Mouse (Mus musculus) kidney, adult 2 months (tissue): ENCODE measurements around the gene Tspan18. TPM values are rescaled to one million over a fixed set of nuclear protein-coding genes. Genes with fewer than 3 reads are reported as not detected.

Experiments used
- DNase-seq: peaks from one replicate; pipeline ENCODE4 v3.0.0; 2021
- H3K27ac ChIP-seq: fragments of 200-500 bp; 2 replicates; pipeline ENCODE4 v1.5.1; 2012; ENCODE audit warnings: low read depth, low read length, control low read depth, inconsistent platforms; ENCODE audit not compliant: insufficient read depth
- H3K27me3 ChIP-seq: fragments of 200-500 bp; replicated peaks from 2 replicates; pipeline ENCODE4 v1.6.1; 2012; ENCODE audit warnings: mild to moderate bottlenecking, moderate library complexity, low read length, inconsistent platforms; ENCODE audit not compliant: control insufficient read depth, insufficient read depth
- H3K36me3 ChIP-seq: fragments of 200-500 bp; 2 replicates; pipeline ENCODE4 v1.6.1; 2012; ENCODE audit warnings: mild to moderate bottlenecking, moderate library complexity, low read length, inconsistent platforms; ENCODE audit not compliant: control insufficient read depth, insufficient read depth
- H3K4me1 ChIP-seq: fragments of 200-500 bp; 2 replicates; pipeline ENCODE4 v1.6.1; 2011; ENCODE audit warnings: low read length; ENCODE audit not compliant: control insufficient read depth, insufficient read depth
- H3K4me3 ChIP-seq: fragments of 200-500 bp; 2 replicates; pipeline ENCODE4 v1.5.1; 2011; ENCODE audit warnings: mild to moderate bottlenecking, low read depth, low read length, control low read depth; ENCODE audit not compliant: insufficient read depth
- CTCF ChIP-seq: fragments of 200-500 bp; conservative IDR thresholded peaks from 2 replicates; pipeline ENCODE4 v1.5.1; 2011; ENCODE audit warnings: low read depth, mild to moderate bottlenecking, control low read depth, low read length, moderate library complexity, mixed read lengths; ENCODE audit not compliant: insufficient read depth, insufficient read length
- POLR2A ChIP-seq: fragments of 200-500 bp; IDR thresholded peaks from one replicate; pipeline ENCODE4 v1.6.1; 2011; ENCODE audit warnings: low read depth, low read length, control low read depth
- WGBS: fragments of 180-500 bp; shearing (Covaris S2); methylation state at CpG from one replicate; pipeline ENCODE4 v1.1.7; 2018; 5-methylcytosine and 5-hydroxymethylcytosine counted together
- polyA plus RNA-seq: library from polyadenylated mRNA; depleted of rRNA; stranded (reverse); fragments of >200 nt; gene quantifications from 2 replicates; pipeline ENCODE4 v1.2.3, GENCODE M21; 2012

Gene Tspan18
- polyA plus RNA-seq, 1 experiment, result 20.9 TPM

DNA sequence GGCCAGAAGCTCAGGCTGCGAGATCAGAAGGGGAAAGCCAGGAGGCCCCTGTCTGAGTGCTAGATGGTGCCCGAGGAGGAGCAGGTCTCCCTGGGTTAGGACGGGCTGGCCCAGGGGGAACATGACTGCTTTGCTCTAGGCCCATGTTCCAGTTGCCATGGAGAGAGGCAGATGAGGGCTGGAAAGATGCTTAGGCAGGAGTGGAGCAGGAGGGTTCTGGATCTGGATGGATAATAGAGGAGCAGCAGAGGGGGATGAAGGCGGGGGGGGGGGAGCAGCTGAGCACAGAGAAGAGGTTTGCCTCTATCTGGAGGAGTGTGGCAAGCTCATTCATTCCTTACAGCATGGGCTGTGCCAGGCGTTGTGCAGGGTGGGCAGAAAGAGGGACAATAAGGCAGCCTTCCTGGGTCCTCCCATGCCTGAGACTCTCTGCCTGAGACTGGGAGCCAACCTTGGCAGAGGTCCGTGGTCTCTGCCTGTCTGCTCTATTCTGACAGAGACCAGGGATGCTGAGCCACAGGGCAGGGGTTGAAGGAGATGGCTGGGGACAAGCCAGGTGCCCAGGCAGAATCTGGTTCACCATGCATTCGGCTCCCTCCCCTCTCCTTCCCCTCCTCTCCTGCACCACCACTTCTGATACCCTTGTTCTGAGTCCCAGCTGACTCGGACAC, 77.4 kb downstream of the Tspan18 start:
- peaks cover 13% of the 10 kb centered on the region for H3K4me1 ChIP-seq
- H3K36me3 ChIP-seq, result no peaks in the 10 kb centered on the region
- no peaks in the 10 kb centered on the region for H3K27me3 ChIP-seq
- WGBS, result 84% methylated on average over 8 of the region's 8 CpGs
- no peak overlapping the region for H3K4me3 ChIP-seq
- H3K27ac ChIP-seq, result no peak overlapping the region
- no peak for DNase-seq
- TF ChIP-seq CTCF, result no peak

DNA sequence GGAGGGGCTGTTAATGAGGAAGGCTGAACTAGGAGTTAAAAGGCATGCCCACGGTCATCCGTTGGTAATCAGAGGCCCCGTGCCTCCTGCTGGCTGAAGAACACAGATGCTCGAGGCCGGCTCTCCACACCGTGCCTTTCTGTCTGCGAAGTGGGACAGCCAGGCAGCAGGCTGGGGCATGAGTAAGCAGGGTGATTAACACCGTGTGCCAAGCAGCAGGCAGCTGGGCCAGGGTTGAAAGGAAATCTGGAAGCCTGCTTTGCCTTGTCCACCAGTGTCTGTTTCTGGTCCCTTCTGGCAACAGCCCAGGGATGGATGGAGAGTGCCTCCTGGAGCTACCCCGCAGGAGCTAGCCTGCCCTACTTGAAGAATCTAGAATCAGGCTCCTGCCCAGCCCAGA, 81.9 kb downstream of the Tspan18 start:
- Histone ChIP-seq H3K4me1 (peaks cover 2% of the 10 kb centered on the region; the same call in 1 of the 2 replicates), H3K27ac (no peak overlapping the region), H3K36me3 (no peaks in the 10 kb centered on the region), H3K27me3 (no peaks in the 10 kb centered on the region), H3K4me3 (no peak overlapping the region)
- 53% methylated on average over 9 of the region's 9 CpGs for WGBS
- no peak for DNase-seq
- TF ChIP-seq CTCF (no peak), POLR2A (no peak)

DNA sequence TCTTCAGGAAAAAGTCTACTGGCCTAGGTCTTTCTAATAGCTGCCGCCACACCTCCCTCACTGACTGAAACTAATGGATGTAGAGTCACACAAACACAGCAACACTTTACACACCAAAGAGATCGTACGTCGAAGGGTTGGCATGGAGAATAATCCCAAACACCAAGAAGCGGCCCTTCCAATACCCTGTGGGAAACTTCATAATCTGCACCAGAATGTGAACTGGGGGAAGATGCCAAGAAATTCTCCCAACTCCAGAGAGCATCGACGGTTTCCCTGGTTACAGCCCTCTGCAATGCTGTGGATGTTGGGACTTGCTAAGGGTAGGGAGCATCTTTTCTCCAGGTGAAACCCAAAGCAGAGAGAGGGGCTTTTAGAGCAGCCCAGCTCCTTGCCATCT, 83.7 kb downstream of the Tspan18 start:
- no peak for TF ChIP-seq POLR2A
- TF ChIP-seq CTCF, result no peak
- no peak for DNase-seq
- H3K27me3 ChIP-seq, result no peaks in the 10 kb centered on the region
- 93% methylated on average over 7 of the region's 7 CpGs for whole genome bisulfite sequencing
- no peaks in the 10 kb centered on the region for H3K36me3 ChIP-seq
- H3K27ac ChIP-seq, result no peak overlapping the region
- no peak overlapping the region for H3K4me3 ChIP-seq
- no peaks in the 10 kb centered on the region for H3K4me1 ChIP-seq

DNA sequence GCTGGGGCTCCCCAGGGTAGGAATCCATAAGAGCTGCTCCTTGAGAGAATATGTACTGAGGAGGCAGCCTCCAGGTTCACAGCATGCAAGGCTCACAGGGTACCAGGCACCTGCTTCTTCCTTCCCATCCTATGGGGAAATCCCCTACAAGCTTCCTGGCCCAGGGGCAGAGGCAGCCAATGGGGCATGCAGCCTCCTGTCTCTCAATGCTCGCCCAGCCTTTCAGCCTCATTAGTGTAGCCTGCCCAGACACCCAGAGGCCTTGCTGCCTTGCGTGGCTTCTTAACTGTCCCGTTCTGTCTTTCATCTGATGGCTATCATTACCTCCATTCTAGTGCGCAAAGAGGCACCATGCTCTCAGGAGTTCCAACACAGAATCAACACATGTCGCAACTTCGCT, 85.2 kb downstream of the Tspan18 start:
- Histone ChIP-seq H3K27ac (no peak overlapping the region), H3K27me3 (no peaks in the 10 kb centered on the region), H3K4me1 (no peaks in the 10 kb centered on the region), H3K36me3 (no peaks in the 10 kb centered on the region), H3K4me3 (no peak overlapping the region)
- DNase-seq, result no peak
- no peak for TF ChIP-seq CTCF
- TF ChIP-seq POLR2A, result no peak
- 74% methylated on average over 6 of the region's 6 CpGs for WGBS

DNA sequence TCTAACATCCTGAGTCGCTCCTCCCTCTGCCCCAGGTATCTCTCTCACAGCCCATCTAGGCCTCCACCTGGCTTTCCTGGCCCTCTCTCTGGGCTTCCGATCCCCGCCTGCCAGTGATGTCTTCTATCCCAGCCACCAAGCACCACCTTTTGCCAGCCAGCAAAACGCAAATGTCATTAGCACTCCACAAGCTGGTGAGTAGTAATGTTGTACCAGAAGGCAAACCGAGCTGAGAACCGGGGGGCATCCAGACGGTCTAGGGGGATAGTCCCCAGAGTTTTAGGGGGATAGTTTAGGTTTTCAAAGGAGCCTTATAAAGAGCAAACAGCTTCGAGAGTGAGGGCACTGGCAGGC, 90.2 kb downstream of the Tspan18 start:
- Histone ChIP-seq H3K4me3 (no peak overlapping the region), H3K36me3 (no peaks in the 10 kb centered on the region), H3K27me3 (no peaks in the 10 kb centered on the region), H3K27ac (no peak overlapping the region), H3K4me1 (no peaks in the 10 kb centered on the region)
- no peak for DNase-seq
- TF ChIP-seq POLR2A, result no peak
- TF ChIP-seq CTCF, result no peak
- 92% methylated on average over 8 of the region's 8 CpGs for WGBS

DNA sequence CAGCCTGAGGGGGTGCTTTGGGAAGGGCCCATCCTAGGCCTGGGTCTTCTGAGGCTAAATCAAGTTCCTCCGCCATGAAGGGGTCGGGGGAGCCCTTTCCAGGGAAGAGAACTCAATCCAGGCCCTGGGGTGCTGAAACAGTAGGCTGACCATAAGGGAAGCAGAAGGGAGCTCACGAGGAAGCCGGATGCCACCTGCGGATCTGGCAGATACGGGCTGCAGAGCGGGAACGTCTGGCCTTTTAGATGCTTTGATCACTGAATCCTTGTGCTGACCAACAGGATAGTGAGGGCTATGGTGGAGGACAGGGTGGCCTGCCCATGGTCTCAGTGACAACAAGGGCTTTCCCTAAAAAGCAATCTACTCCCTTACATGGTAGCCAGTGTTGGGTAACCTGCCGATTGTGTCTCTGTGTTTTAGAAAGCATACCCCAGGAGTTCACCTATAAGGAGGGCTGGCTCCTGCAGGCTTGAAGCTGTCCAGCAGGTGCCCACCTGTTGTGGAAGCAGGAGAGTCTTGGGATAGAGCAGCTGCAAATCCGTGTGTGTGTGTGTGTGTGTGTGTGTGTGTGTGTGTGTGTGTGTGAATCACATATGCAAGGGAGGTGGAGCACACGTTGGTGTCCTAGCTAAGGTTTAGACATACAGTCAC, 90.7 kb downstream of the Tspan18 start:
- Histone ChIP-seq H3K27me3 (no peaks in the 10 kb centered on the region), H3K4me3 (no peak overlapping the region), H3K27ac (no peak overlapping the region), H3K36me3 (no peaks in the 10 kb centered on the region), H3K4me1 (no peaks in the 10 kb centered on the region)
- no peak for TF ChIP-seq POLR2A
- no peak for TF ChIP-seq CTCF
- WGBS, result 86% methylated on average over 11 of the region's 11 CpGs
- DNase-seq, result no peak

DNA sequence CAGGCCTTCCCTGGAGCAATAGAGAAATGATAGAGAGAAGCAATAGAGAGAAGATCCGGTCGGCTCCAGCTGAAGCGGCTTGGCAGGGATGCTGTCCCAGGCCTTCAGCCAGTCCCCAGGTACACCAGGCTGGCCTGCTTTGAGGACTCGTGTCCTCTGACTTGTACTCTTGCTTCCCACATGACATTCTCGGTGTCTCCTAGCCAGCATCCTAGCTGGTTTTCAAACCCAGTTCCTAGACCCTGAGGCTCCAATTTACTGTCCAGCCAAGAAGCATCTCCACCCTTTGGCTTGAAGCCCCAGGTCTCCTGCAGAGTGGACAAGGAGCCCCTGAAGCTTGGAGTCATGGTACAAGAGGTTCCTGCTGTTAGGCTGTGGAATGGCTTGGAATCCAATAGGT, 92.1 kb downstream of the Tspan18 start:
- Histone ChIP-seq H3K27ac (no peak overlapping the region), H3K27me3 (no peaks in the 10 kb centered on the region), H3K4me3 (no peak overlapping the region), H3K4me1 (no peaks in the 10 kb centered on the region), H3K36me3 (no peaks in the 10 kb centered on the region)
- no peak for DNase-seq
- WGBS, result 80% methylated on average over 5 of the region's 5 CpGs
- no peak for TF ChIP-seq POLR2A
- TF ChIP-seq CTCF, result no peak

DNA sequence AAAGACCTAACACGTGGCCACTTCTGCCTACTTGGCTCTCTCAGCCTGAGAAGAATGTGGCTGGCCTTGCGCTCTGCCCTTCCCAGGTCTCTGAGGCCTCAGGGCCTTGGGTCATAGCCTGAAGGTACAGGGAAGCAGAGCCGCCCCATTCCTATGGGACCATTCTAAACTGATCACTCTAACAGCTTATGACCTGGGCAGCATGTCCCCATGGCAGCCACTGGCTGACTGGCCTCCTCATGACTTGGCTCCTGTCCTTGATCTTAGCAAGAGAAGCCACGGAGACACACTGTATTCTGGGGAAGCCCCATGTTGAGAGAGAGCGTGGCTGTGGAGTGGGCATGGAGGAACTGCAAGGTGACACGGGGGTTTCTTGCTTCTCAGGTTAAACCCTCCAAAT, 95.4 kb downstream of the Tspan18 start:
- DNase-seq, result no peak
- no peak overlapping the region for H3K4me3 ChIP-seq
- no peaks in the 10 kb centered on the region for H3K4me1 ChIP-seq
- H3K27me3 ChIP-seq, result no peaks in the 10 kb centered on the region
- H3K27ac ChIP-seq, result no peak overlapping the region
- TF ChIP-seq POLR2A (no peak), CTCF (no peak)
- no peaks in the 10 kb centered on the region for H3K36me3 ChIP-seq
- WGBS, result 81% methylated on average over 6 of the region's 6 CpGs
